Mouse (Mus musculus): ENCODE results near the gene Qsox1.

Gene Qsox1

GRCm38 (mm10) chr1:155801014-155801991, 11.4 kb downstream of the Qsox1 start:
- no peak for DNase-seq (ENCODE audit: extremely low spot score, low spot score)

- no peak for DNase-seq (ENCODE audit: extremely low spot score, low spot score)
Observed at GRCm38 (mm10) chr1:155798000-155798399, 14.7 kb downstream of the Qsox1 start.

DNA sequence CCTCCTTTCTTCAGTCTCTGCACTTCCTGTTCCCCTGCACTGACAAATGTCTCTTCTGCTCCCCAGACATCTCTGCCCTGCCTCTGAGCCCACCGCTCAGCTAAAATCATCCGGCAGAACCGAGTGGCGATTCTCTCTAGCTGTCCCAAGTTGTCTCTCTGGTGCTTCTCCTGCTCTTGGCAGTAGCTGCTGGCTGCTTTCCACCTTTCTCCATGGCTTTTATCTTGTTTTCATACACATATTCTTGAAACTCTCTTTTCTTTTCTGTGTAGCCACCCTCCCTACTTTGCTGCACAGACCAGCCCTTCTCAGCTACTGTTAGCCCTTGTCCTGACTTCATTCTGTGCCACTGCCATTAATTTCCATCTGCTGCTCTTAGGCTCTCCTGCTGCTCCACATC, 15.3 kb downstream of the Qsox1 start:
- DNase-seq (ENCODE audit: extremely low spot score, low spot score), result no peak

- DNase-seq (ENCODE audit: extremely low spot score, low spot score), result no peak
Observed at GRCm38 (mm10) chr1:155796757-155797405, 15.8 kb downstream of the Qsox1 start.

DNA sequence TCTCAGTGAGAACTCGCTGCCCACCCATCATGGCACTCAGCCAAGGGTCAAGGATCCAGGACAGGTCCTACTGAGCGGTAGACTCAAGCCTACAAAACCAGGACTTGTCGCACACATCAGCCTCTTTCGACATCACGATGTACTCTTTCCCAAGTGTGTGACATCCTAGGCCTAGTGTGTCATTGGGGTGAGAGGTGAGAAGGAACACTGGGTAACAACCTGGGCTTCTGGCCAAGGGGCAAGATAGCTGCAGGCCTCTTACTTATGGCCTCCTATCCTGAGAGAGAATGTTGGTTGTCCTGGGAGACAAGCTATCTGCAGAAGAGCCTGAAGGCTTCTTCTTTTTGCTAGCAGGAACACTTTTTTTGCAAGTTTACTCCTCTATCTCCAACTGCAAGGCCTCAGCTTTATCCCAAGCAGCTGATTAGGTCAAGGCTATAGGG, 16.9 kb downstream of the Qsox1 start:
- no peak for DNase-seq (ENCODE audit: extremely low spot score, low spot score)

DNA sequence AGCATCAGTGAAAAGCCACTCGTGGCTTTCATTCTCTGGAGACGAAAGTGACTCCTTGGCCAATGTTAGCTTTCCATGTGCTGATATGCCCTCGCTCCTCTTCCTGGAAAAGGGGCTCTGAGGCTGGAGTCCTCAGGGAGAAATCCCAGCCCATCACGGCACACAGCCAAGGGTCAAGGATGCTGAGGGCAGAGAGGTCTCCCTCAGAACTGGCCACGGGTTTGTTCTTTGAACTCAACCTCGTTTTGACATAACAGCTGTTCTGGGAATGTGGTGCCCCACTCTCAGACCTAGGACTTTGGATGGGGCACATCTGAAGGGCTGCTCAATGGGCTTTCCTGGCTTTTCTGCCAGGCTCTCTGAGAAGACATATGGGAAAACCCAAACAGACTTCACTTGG, 17.8 kb downstream of the Qsox1 start:
- DNase-seq (ENCODE audit: extremely low spot score, low spot score), result no peak

- DNase-seq (ENCODE audit: extremely low spot score, low spot score), result no peak
Observed at GRCm38 (mm10) chr1:155791919-155792318, 20.8 kb downstream of the Qsox1 start.

GRCm38 (mm10) chr1:155790111-155790974, 22.3 kb downstream of the Qsox1 start:
- DNase-seq (ENCODE audit: extremely low spot score, low spot score), result no peak

DNA sequence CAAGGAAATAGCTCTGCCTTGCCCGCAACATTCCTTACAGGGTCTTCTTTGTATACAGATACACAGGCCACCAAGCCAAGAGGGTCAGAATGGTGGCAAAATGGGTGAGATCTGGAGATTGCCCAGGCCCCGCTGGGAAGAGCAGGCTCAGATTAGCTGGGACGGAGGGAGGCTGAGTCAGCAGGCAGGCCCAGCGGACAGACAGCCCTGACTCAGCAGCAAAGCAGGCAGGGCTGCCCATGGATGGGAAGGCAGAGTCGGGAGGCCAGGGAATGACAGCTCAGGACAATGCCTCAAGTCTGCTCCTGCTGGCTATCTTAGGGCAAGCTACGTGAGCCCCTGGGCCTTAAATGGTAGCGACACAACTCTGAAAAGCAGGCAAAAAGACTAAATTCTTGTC, 26.8 kb downstream of the Qsox1 start:
- no peak for DNase-seq (ENCODE audit: extremely low spot score, low spot score)

DNA sequence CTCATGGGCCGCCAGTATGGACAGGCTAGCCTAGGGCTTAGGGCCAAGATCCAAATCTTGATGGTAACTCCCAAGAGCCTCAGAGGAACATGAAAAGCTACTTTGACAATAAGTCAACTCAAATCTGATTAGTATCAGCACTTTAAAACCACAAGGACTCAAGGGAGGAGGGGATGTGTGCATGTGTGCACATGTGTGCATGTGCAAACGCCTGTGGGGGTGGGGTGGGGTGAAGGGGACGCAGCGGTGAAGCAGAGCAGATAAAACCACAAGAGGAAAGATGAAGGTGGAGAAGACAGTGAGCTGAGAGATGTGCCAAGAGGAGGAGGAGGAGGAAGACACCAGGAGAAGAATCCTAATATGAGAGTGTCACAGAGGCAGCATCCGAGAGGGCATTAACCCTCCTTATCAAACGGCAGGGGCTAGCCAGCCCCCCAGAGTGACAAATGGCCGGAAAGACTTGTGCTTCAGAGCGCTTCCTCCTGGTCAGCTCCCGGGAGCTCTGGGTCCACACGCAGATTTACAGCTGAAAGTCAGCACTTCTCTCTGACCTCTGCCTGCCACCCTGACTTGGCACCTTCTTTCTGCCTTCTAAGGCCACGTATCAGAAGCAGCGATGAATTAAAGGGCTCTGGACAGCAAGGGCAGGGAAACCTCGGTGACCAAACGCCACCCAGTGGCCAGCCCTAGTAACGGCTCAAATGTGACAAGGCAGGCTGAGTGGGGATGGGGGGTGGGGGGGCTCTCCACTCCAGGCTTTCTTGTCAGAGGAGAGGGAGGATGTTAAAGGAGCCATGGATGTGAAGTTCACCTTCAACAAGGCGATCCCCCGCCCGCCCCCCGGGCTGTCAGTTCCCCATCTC, 28.1 kb downstream of the Qsox1 start:
- peak; percentile 69 for DNase-seq (ENCODE audit: extremely low spot score, low spot score)

- DNase-seq (ENCODE audit: extremely low spot score, low spot score), result no peak
Observed at GRCm38 (mm10) chr1:155782382-155782781, 30.3 kb downstream of the Qsox1 start.

- no peak for DNase-seq (ENCODE audit: extremely low spot score, low spot score)
Observed at GRCm38 (mm10) chr1:155777641-155778625, 34.8 kb downstream of the Qsox1 start.

DNA sequence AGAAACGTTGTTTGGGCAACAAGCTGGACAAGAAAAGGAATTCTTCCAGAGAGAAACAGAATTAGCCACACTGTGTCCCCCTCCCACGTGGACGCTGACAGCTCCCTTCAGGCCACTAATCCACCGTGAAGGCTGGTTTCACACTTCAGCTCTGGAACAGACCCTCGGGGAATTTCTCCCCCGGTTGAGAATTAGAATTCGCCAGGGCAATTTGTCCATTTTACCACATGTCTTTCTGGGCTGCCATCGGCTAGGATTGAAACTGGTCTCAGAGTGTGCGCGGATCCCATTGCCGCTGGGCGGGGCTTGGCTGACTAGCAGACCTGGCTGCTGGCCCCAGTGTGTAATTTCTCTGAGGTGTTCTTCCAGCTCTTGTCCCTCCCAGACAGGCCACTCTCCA, 53.5 kb downstream of the Qsox1 start:
- DNase-seq (ENCODE audit: extremely low spot score, low spot score), result peak; percentile 56

- no peak for DNase-seq (ENCODE audit: extremely low spot score, low spot score)
Observed at GRCm38 (mm10) chr1:155758711-155759110, 54.0 kb downstream of the Qsox1 start.

- DNase-seq (ENCODE audit: extremely low spot score, low spot score), result no peak
Observed at GRCm38 (mm10) chr1:155757621-155758020, 55.1 kb downstream of the Qsox1 start.

GRCm38 (mm10) chr1:155753411-155753810, 59.3 kb downstream of the Qsox1 start:
- DNase-seq (ENCODE audit: extremely low spot score, low spot score), result peak; percentile 13

DNA sequence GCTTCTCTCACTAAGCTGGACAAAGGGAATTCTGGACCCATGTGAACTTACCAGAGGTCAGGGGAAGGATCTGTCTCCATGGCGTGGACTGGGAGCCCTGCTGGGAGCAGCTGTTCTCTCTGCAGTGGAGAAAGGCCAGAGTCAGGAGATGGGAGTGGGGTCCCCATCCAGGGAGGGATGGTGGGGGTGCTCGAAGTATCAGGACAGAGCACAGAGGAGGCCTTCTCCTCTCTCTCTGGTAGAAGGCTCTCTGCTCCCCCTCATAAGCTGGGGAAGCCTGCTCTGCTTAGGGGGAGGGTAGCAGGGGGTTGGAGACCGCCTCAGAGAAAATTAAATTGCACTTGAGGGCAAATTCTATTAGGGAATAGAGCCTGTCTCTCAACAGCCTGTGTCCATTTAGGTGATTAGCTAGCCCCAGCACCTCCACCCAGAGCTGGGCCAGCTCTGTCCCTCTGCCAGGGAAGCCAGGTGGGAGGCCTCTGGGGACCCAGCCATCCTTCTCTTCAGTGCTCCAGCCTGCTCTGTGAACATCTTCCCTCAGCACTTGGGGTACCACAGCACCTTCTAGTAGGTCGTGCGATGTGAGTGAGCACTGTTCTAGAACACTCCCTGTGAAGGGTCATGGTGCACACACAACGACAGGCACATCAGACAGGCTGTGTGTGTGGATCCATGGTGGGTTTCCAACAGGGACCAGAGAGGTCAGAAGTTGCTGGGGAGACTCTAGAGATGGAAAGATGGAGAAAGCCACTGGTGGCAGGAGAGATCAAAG, 61.0 kb downstream of the Qsox1 start, which contains the start of gene Lhx4:
TSS of gene Lhx4 (minus strand) at position 201 of the 772 bp plus-strand sequence.
- DNase-seq (ENCODE audit: extremely low spot score, low spot score), result no peak

- DNase-seq (ENCODE audit: extremely low spot score, low spot score), result peak; percentile 55
Observed at GRCm38 (mm10) chr1:155750517-155751178, 62.0 kb downstream of the Qsox1 start.
